Mouse (Mus musculus) fat pad, adult 2 months (tissue): ENCODE results near the gene Gm17304.

Experiments
- DNase-seq: peaks from one replicate; pipeline ENCODE4 v3.0.0-alpha.2; 2011; ENCODE audit warnings: low read depth, low spot score; ENCODE audit errors: extremely low read depth

Gene Gm17304

GRCm38 (mm10) chr5:106608798-106609197, at the start of gene Gm17304:
Gm17304 (plus strand) TSS chr5:106609098.
- no peak for DNase-seq

GRCm38 (mm10) chr5:106560631-106561498, 48.0 kb upstream of the Gm17304 start:
- DNase-seq: no peak

GRCm38 (mm10) chr5:106561499-106561822, 47.4 kb upstream of the Gm17304 start:
- no peak for DNase-seq

- no peak for DNase-seq
These were observed 42.9 kb upstream of the Gm17304 start for GRCm38 (mm10) chr5:106566025-106566424.

GRCm38 (mm10) chr5:106573742-106574559, 34.9 kb upstream of the Gm17304 start:
- DNase-seq: no peak

- DNase-seq: no peak
These were observed 34.3 kb upstream of the Gm17304 start for GRCm38 (mm10) chr5:106574560-106574946.

- no peak for DNase-seq
These were observed 33.8 kb upstream of the Gm17304 start for GRCm38 (mm10) chr5:106575098-106575497.

GRCm38 (mm10) chr5:106577237-106577888, 31.5 kb upstream of the Gm17304 start:
- DNase-seq: no peak

GRCm38 (mm10) chr5:106580943-106581342, 28.0 kb upstream of the Gm17304 start:
- DNase-seq: no peak

- no peak for DNase-seq
These were observed 19.9 kb upstream of the Gm17304 start for GRCm38 (mm10) chr5:106589006-106589405.

- DNase-seq: no peak
These were observed 19.2 kb upstream of the Gm17304 start for GRCm38 (mm10) chr5:106589670-106590069.

GRCm38 (mm10) chr5:106590686-106591085, 18.2 kb upstream of the Gm17304 start:
- DNase-seq: no peak

GRCm38 (mm10) chr5:106594388-106594787, 14.5 kb upstream of the Gm17304 start:
- DNase-seq: no peak

GRCm38 (mm10) chr5:106597472-106597871, 11.4 kb upstream of the Gm17304 start:
- DNase-seq: no peak

GRCm38 (mm10) chr5:106599482-106599881, 9.4 kb upstream of the Gm17304 start:
- DNase-seq: no peak

GRCm38 (mm10) chr5:106604381-106604780, 4.5 kb upstream of the Gm17304 start:
- DNase-seq: no peak

GRCm38 (mm10) chr5:106605096-106605495, 3.8 kb upstream of the Gm17304 start:
- no peak for DNase-seq

GRCm38 (mm10) chr5:106607081-106607480, 1.8 kb upstream of the Gm17304 start:
- no peak for DNase-seq

- no peak for DNase-seq
These were observed 3.3 kb downstream of the Gm17304 start for GRCm38 (mm10) chr5:106612151-106612550.

GRCm38 (mm10) chr5:106614570-106614969, 5.7 kb downstream of the Gm17304 start:
- no peak for DNase-seq

GRCm38 (mm10) chr5:106615006-106615405, 6.1 kb downstream of the Gm17304 start:
- no peak for DNase-seq

GRCm38 (mm10) chr5:106620446-106620845, 11.5 kb downstream of the Gm17304 start:
- DNase-seq: no peak
